Mouse (Mus musculus) testis, adult 2 months (tissue): ENCODE results near the gene Hcst. TPM values are rescaled to one million over a fixed set of nuclear protein-coding genes. Genes with fewer than 3 reads are reported as not detected.

ENCODE experiments used
- H3K27ac ChIP-seq: fragments of 200-500 bp; 2 replicates; pipeline ENCODE4 v1.5.1; 2012; ENCODE audit warnings: low read depth, low read length; ENCODE audit not compliant: control insufficient read depth, insufficient read depth
- H3K27me3 ChIP-seq: fragments of 200-500 bp; 2 replicates; pipeline ENCODE4 v1.6.1; 2012; ENCODE audit warnings: mild to moderate bottlenecking, low read length, moderate library complexity; ENCODE audit not compliant: control insufficient read depth, insufficient read depth
- H3K36me3 ChIP-seq: fragments of 200-500 bp; 2 replicates; pipeline ENCODE4 v1.6.1; 2012; ENCODE audit warnings: mild to moderate bottlenecking, low read length; ENCODE audit not compliant: control insufficient read depth, insufficient read depth
- H3K4me1 ChIP-seq: fragments of 200-500 bp; 2 replicates; pipeline ENCODE4 v1.6.1; 2012; ENCODE audit warnings: low read length; ENCODE audit not compliant: control insufficient read depth, insufficient read depth
- H3K4me3 ChIP-seq: fragments of 200-500 bp; 2 replicates; pipeline ENCODE4 v1.5.1; 2012; ENCODE audit warnings: low read depth, mild to moderate bottlenecking, low read length, moderate library complexity, mixed read lengths; ENCODE audit not compliant: control insufficient read depth
- CTCF ChIP-seq: fragments of 200-500 bp; IDR thresholded peaks from 2 replicates; pipeline ENCODE4 v1.5.1; 2012; ENCODE audit warnings: low read depth, mild to moderate bottlenecking, inconsistent platforms, low read length, moderate library complexity; ENCODE audit not compliant: control insufficient read depth, insufficient read depth, insufficient replicate concordance
- POLR2A ChIP-seq: fragments of 200-500 bp; IDR thresholded peaks from 2 replicates; pipeline ENCODE4 v1.6.1; 2012; ENCODE audit warnings: low read depth, mild to moderate bottlenecking, inconsistent platforms, low read length, moderate library complexity; ENCODE audit not compliant: control insufficient read depth
- polyA plus RNA-seq: library from polyadenylated mRNA; depleted of rRNA; stranded (reverse); fragments of >200 nt; gene quantifications from 2 replicates; pipeline ENCODE4 v1.2.3, GENCODE M21; 2012

Gene Hcst
- polyA plus RNA-seq, 1 experiment, result not detected

DNA sequence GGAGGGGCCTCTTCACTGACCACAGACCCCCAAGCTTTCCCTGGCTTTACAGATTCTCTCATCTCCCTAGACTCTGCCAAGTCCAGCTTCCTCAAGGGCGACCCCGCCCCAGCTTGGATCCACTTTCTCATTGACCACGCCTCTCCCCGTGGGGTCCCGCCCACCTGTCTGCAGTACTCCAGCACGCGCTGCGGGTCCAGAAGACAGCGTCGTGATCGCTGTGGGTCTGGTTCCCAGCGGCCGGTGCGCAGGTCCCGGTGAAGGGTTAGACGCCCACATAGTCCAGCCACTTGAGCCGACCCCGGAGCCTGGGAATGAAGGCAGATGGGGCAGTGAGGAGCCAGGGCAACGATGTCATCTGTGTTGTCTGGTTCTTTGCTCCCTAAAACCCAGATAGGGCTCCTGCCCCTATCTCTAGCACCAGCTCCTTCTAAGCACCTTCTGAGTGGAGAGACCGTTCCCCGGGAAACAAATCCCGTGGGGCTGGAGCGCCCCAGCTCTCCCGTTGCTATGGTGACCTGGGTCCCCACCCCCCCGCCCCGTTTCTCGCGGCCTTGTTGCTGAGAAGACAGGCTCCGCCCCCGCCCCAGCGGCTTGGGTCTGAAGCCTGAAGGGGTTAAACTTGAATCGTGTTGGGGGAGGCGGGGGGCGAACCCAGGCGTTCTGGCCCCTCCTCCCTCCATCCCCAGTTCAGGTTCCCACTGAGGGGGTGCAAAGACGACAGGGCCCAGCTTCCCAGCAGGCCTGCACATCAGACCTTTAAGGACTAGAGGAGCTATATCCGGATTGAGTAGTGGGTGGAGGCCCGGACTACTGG lies 24.7 kb upstream of the Hcst start:
- Histone ChIP-seq H3K4me3 (peak overlapping the region; percentile 84), H3K27ac (no peak overlapping the region), H3K27me3 (no peaks in the 10 kb centered on the region), H3K36me3 (no peaks in the 10 kb centered on the region), H3K4me1 (peaks cover 26% of the 10 kb centered on the region)
- TF ChIP-seq CTCF (no peak), POLR2A (no peak)

GRCm38 (mm10) chr7:30443696-30444095 lies 24.0 kb upstream of the Hcst start:
- Histone ChIP-seq H3K4me3 (peak overlapping the region; percentile 84), H3K27ac (no peak overlapping the region), H3K4me1 (peaks cover 26% of the 10 kb centered on the region), H3K27me3 (no peaks in the 10 kb centered on the region), H3K36me3 (no peaks in the 10 kb centered on the region)
- TF ChIP-seq POLR2A (no peak), CTCF (no peak)

DNA sequence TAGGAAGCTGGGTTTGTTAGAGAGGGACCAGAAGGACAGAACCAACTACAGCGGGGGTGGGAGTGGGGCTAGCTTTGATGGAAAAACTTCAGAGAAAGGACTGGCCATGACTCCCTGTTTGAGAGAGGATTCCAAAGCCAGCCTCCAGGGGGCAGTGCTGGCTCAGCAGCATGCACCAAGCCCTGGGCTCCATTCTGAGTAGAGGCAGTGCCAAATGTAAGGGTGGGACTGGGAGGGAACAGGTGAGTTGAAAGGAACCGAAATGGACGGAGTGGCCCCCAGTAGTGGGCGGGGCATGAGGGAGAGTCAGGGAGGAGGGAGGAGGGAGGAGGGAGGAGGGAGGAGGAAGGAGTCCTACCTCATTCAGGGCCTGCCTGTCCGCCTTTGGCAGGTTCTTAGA lies 21.0 kb upstream of the Hcst start:
- no peaks in the 10 kb centered on the region for H3K27me3 ChIP-seq
- H3K4me3 ChIP-seq, result no peak overlapping the region
- H3K4me1 ChIP-seq, result peaks cover 27% of the 10 kb centered on the region
- TF ChIP-seq CTCF (peak; percentile 76), POLR2A (no peak)
- no peaks in the 10 kb centered on the region for H3K36me3 ChIP-seq
- no peak overlapping the region for H3K27ac ChIP-seq

DNA sequence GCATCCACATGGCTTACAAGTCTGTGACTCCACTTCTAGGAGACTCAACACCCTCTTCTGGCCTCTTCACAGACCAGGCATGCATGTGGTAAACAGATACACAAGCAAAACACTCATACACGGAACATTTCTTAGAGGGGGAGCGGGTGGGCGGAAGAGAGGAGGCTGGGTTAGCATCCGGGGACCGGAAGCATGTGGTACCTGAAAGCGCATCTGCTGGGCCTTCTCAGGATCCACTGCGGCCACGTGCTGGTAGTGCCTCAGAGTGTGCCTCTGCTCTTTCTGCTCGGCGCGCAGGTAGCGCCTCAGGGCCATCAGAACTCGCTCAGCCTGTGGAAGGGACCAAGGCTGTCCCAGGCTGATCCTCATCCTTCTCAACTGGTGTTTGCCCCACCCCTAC lies 20.1 kb upstream of the Hcst start:
- Histone ChIP-seq H3K27me3 (no peaks in the 10 kb centered on the region), H3K4me3 (no peak overlapping the region), H3K4me1 (peaks cover 21% of the 10 kb centered on the region), H3K36me3 (no peaks in the 10 kb centered on the region), H3K27ac (no peak overlapping the region)
- TF ChIP-seq CTCF, result no peak
- TF ChIP-seq POLR2A, result no peak

DNA sequence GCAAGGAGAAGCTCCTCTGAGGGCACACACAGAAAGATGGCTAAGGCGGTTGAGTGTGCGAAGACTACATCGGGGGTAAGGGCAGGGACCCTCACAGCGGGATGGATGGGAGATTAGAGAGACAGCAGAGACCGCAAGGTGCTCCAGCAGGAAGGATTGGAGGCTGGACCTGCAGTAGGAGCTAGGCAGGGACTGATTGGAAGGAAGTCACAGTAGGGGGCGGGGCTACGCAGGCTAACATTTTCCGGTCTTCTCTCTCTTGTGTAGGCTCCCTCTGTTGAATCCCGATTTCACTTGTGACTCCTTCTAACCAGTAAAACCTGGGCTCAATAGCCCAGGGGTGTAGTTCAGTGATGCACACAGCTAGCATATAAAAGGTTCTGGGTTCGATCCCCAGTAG lies 17.2 kb upstream of the Hcst start:
- Histone ChIP-seq H3K4me3 (no peak overlapping the region), H3K36me3 (no peaks in the 10 kb centered on the region), H3K27ac (no peak overlapping the region), H3K4me1 (peaks cover 11% of the 10 kb centered on the region), H3K27me3 (no peaks in the 10 kb centered on the region)
- TF ChIP-seq CTCF (no peak), POLR2A (no peak)

- H3K27me3 ChIP-seq, result no peaks in the 10 kb centered on the region
- H3K27ac ChIP-seq, result no peak overlapping the region
- no peak overlapping the region for H3K4me3 ChIP-seq
- no peaks in the 10 kb centered on the region for H3K36me3 ChIP-seq
- peaks cover 11% of the 10 kb centered on the region for H3K4me1 ChIP-seq
- no peak for TF ChIP-seq CTCF
- no peak for TF ChIP-seq POLR2A
These were observed 15.5 kb upstream of the Hcst start for GRCm38 (mm10) chr7:30435156-30435555.

DNA sequence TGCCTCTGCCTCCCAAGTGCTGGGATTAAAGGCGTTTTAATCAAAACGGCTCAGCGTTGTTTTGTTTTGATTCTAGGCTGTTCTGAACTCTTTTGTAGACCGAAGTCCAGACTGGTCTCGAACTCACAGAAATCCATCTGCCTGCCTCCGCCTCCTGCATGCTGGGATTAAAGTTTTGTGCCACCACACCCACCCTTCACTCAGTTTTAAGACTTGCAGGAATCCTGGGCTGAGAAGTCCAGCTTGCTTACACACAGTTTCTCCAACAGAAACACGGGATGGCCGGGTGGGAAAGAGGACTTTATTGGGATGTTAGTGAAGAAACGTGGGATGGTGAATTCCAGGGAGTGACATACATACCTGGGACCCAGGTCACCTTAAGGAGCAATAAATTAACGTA lies 15.0 kb upstream of the Hcst start:
- TF ChIP-seq CTCF, result no peak
- no peak for TF ChIP-seq POLR2A
- Histone ChIP-seq H3K4me1 (peaks cover 6% of the 10 kb centered on the region; the same call in 1 of the 2 replicates), H3K4me3 (no peak overlapping the region), H3K27me3 (no peaks in the 10 kb centered on the region), H3K36me3 (no peaks in the 10 kb centered on the region), H3K27ac (no peak overlapping the region)
